Mouse (Mus musculus): Measurements from ENCODE around the gene Mgarp.
"Not testable (repeated sequence)": the region's sequence is repeated elsewhere in the genome, so short reads cannot be mapped to it uniquely, and the experiment has no call there.

The Mgarp gene

GRCm38 (mm10) chr3:51368011-51368410 is 28.5 kb downstream of the Mgarp start:
- no peak for DNase-seq (ENCODE audit: low spot score in 2 of 2)

- no peak for DNase-seq (ENCODE audit: low spot score in 2 of 2)
These were observed 29.6 kb downstream of the Mgarp start for GRCm38 (mm10) chr3:51366926-51367325.

- DNase-seq (ENCODE audit: low spot score in 2 of 2) = no peak
These were observed 31.0 kb downstream of the Mgarp start for GRCm38 (mm10) chr3:51365517-51365882.

GRCm38 (mm10) chr3:51364703-51365516 is 31.6 kb downstream of the Mgarp start:
- DNase-seq (ENCODE audit: low spot score in 2 of 2) = peak; percentile 53 to 71

- DNase-seq (ENCODE audit: low spot score in 2 of 2) = no peak
These were observed 35.5 kb downstream of the Mgarp start for GRCm38 (mm10) chr3:51361066-51361465.

- DNase-seq (ENCODE audit: low spot score in 2 of 2) = no peak
These were observed 36.8 kb downstream of the Mgarp start for GRCm38 (mm10) chr3:51359558-51360307.

GRCm38 (mm10) chr3:51358660-51359557 is 37.6 kb downstream of the Mgarp start:
- peak; percentile 41 to 61 for DNase-seq (ENCODE audit: low spot score in 2 of 2)

- DNase-seq (ENCODE audit: low spot score in 2 of 2) = peak; percentile 52 to 72
These were observed 38.4 kb downstream of the Mgarp start for GRCm38 (mm10) chr3:51358181-51358580.

- DNase-seq (ENCODE audit: low spot score in 2 of 2) = no peak
These were observed 38.9 kb downstream of the Mgarp start for GRCm38 (mm10) chr3:51357624-51358023.

GRCm38 (mm10) chr3:51357078-51357477 is 39.5 kb downstream of the Mgarp start:
- DNase-seq (ENCODE audit: low spot score in 2 of 2) = no peak

GRCm38 (mm10) chr3:51354956-51355355 is 41.6 kb downstream of the Mgarp start:
- not testable (repeated sequence) for DNase-seq (ENCODE audit: low spot score in 2 of 2)

- no peak for DNase-seq (ENCODE audit: low spot score in 2 of 2)
These were observed 42.5 kb downstream of the Mgarp start for GRCm38 (mm10) chr3:51354034-51354427.

GRCm38 (mm10) chr3:51353325-51354033 is 43.1 kb downstream of the Mgarp start:
- DNase-seq (ENCODE audit: low spot score in 2 of 2) = no peak

GRCm38 (mm10) chr3:51350806-51351205 is 45.7 kb downstream of the Mgarp start:
- no peak for DNase-seq (ENCODE audit: low spot score in 2 of 2)

GRCm38 (mm10) chr3:51348646-51349238 is 47.8 kb downstream of the Mgarp start:
- no peak for DNase-seq (ENCODE audit: low spot score in 2 of 2)

GRCm38 (mm10) chr3:51345017-51345416 is 51.5 kb downstream of the Mgarp start:
- DNase-seq (ENCODE audit: low spot score in 2 of 2) = not testable (repeated sequence)

- DNase-seq (ENCODE audit: low spot score in 2 of 2) = not testable (repeated sequence)
These were observed 52.4 kb downstream of the Mgarp start for GRCm38 (mm10) chr3:51344182-51344581.

- no peak for DNase-seq (ENCODE audit: low spot score in 2 of 2)
These were observed 53.3 kb downstream of the Mgarp start for GRCm38 (mm10) chr3:51343260-51343659.

- DNase-seq (ENCODE audit: low spot score in 2 of 2) = no peak
These were observed 54.4 kb downstream of the Mgarp start for GRCm38 (mm10) chr3:51342152-51342551.

- DNase-seq (ENCODE audit: low spot score in 2 of 2) = peak; percentile 40 to 57
These were observed 55.1 kb downstream of the Mgarp start for GRCm38 (mm10) chr3:51341268-51342081.

Measured in frontal cortex, postnatal 25 days (tissue).